Mouse (Mus musculus): ENCODE data around the gene Gskip. TPM values are rescaled to one million over a fixed set of nuclear protein-coding genes. Genes with fewer than 3 reads are reported as not detected.

Gene Gskip
- polyA plus RNA-seq, 1 experiment from 2014 or later = 38.2 TPM

Other genes starting within 250 kb of the Gskip start
- 7.0 TPM in 2 replicates for gene D430019H16Rik, start 231.0 kb upstream of the Gskip start, polyA plus RNA-seq (2016; fragmentation: Nextera tagmentation; extraction: Ambion mirVana)
- gene Bdkrb2, start 121.6 kb upstream of the Gskip start, polyA plus RNA-seq (2016; fragmentation: Nextera tagmentation; extraction: Ambion mirVana) = 0.50 and 0.66 TPM in 2 replicates
- not detected in 2 replicates for gene Bdkrb1, start 81.7 kb upstream of the Gskip start, polyA plus RNA-seq (2016; fragmentation: Nextera tagmentation; extraction: Ambion mirVana)
- gene Atg2b, start 382 bp downstream of the Gskip start, polyA plus RNA-seq (2016; fragmentation: Nextera tagmentation; extraction: Ambion mirVana) = 15.5 and 18.3 TPM in 2 replicates
- 0.50 and 0.67 TPM in 2 replicates for gene Ak7, start 21.1 kb downstream of the Gskip start, polyA plus RNA-seq (2016; fragmentation: Nextera tagmentation; extraction: Ambion mirVana)
- gene Papola, start 99.9 kb downstream of the Gskip start, polyA plus RNA-seq (2016; fragmentation: Nextera tagmentation; extraction: Ambion mirVana) = 299 and 319 TPM in 2 replicates